Comparison of ENCODE assay signal across 25 mouse cellular contexts in the genomic region with DNA sequence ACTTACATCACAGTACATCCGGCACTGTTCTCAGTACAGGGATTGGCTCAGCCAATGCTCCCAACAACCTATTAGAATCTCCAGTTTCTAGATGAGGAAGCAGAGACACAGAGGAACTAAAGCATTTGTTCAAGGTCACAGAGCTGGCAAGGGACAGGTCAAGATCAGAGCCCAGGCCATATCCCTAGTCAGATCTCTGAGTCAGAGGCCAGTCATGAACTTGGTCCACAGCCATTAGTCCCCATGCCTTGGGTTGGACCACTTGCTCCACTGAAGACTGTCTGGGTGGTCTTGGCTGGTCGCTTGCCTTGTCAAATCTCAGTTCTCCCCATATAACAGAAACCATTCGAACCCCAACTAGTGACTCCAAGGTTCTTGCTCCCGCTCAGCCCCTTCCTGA. TPM values are rescaled to one million over a fixed set of nuclear protein-coding genes. Genes with fewer than 3 reads are reported as not detected.
"Had no signal": no experiment of that assay in that cellular context is flagged by ENCODE, and none has a peak within 500 bp of the region (broad histone marks: within the 10 kb centered on the region; RNA-seq: fewer than 3 reads in every experiment).

No protein-coding gene starts in this region.

- H3K27ac ChIP-seq: neural tube, embryonic 13.5 days; neural tube, embryonic 15.5 days; stomach, embryonic 15.5 days; stomach, postnatal 0 days had no signal

- H3K4me1 ChIP-seq: neural tube, embryonic 13.5 days; stomach, embryonic 15.5 days had no signal

- H3K36me3 ChIP-seq: neural tube, embryonic 13.5 days; neural tube, embryonic 15.5 days; stomach, embryonic 15.5 days had no signal

- H3K4me3 ChIP-seq: neural tube, embryonic 13.5 days; neural tube, embryonic 15.5 days; stomach, embryonic 15.5 days had no signal

- DNase-seq: retina, postnatal 1 day; right cerebral cortex, adult 18-20 months; right cerebral cortex, postnatal 14 days; right cerebral cortex, postnatal 25 days; right cerebral cortex, postnatal 4 days; spleen, adult 18-20 months; thymus, adult 18-20 months; thymus, adult 2 months; thymus, postnatal 14 days; thymus, postnatal 25 days; thymus, postnatal 36 days; thymus, postnatal 4 days had no signal

- H3K4me2 ChIP-seq: neural tube, embryonic 13.5 days; neural tube, embryonic 15.5 days; stomach, embryonic 15.5 days had no signal

- H3K27me3 ChIP-seq: neural tube, embryonic 13.5 days; neural tube, embryonic 15.5 days; stomach, embryonic 15.5 days had no signal

- H3K9ac ChIP-seq: neural tube, embryonic 13.5 days; neural tube, embryonic 15.5 days; stomach, embryonic 15.5 days had no signal

- H3K9me3 ChIP-seq: neural tube, embryonic 13.5 days; neural tube, embryonic 15.5 days; stomach, embryonic 15.5 days had no signal

RNA-seq across cellular contexts. Expression of a gene that starts 1.3 kb away (rescaled TPM):
- total RNA-seq: neutrophil, adult 5-6 weeks had no signal

RNA-seq across cellular contexts. Expression of a gene that starts 17.6 kb away (rescaled TPM):
- total RNA-seq: neutrophil, adult 5-6 weeks had no signal
- polyA plus RNA-seq: neural tube, embryonic 13.5 days; neural tube, embryonic 14.5 days; neural tube, embryonic 15.5 days; small intestine, adult 2 months; spleen, adult 2 months; stomach, embryonic 14.5 days; stomach, embryonic 15.5 days; stomach, embryonic 16.5 days; stomach, postnatal 0 days; thymus, adult 2 months; thymus, postnatal 0 days had no signal

RNA-seq across cellular contexts. Expression of a gene that starts 50.9 kb away (rescaled TPM):
- total RNA-seq: neutrophil, adult 5-6 weeks had no signal
- polyA plus RNA-seq: neural tube, embryonic 13.5 days; neural tube, embryonic 14.5 days; neural tube, embryonic 15.5 days; small intestine, adult 2 months; spleen, adult 2 months; stomach, embryonic 14.5 days; stomach, embryonic 15.5 days; stomach, embryonic 16.5 days; stomach, postnatal 0 days; testis, adult 2 months; thymus, adult 2 months; thymus, postnatal 0 days; urinary bladder, adult 2 months had no signal
